Mouse (Mus musculus) lung, adult 2 months (tissue): ENCODE measurements around the gene Tes.

Experiments
- CTCF ChIP-seq: fragments of 200-500 bp; IDR thresholded peaks from 2 replicates; pipeline ENCODE4 v1.5.1; 2011; ENCODE audit warnings: mild to moderate bottlenecking, low read length, control low read depth; ENCODE audit not compliant: insufficient read depth
- POLR2A ChIP-seq: fragments of 200-500 bp; IDR thresholded peaks from 2 replicates; pipeline ENCODE4 v1.6.1; 2011; ENCODE audit warnings: low read depth, mild to moderate bottlenecking, control low read depth, low read length, borderline replicate concordance; ENCODE audit errors: extremely low read depth

DNA sequence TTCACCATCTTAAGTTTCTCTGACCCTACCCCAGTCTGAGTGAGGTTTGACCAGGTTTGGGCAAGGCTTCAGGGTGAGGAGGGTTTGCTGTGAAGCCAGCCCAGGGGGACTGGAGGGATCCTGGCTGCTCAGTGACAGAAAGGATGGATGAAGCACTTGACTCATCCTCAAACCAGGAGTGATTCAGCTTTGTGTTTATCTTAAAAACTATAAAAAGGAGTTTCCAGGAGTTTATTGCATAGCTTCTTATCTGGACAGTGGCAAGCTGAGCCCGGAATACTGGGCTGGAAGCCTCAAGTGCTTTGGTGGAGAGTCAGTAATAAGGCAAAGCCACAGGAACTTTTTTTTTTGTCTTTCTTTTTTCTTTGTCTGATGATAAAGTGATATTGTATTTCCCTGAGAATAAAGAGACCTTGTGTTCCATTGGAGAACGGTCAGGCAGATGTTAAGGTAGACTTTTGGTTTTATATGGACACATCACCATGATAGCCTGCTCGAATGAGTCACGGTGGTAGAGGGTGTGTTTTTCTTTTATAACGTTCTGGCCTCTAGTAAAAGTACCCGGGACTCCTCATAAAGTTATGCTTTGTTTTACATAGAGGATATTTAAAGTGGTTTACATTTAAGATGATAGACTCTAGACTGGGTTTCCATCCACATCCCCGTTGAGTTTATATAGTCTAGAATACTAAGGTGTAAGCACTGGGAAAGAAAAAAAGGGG is 8.0 kb downstream of the Tes start:
- TF ChIP-seq CTCF: no peak
- TF ChIP-seq POLR2A: no peak
